Mouse (Mus musculus) liver, adult 2 months (tissue): ENCODE data around the gene Gm10354.
"Not testable (repeated sequence)": the region's sequence is repeated elsewhere in the genome, so short reads cannot be mapped to it uniquely, and the experiment has no call there.

ENCODE experiments used
- CTCF ChIP-seq: fragments of 200-500 bp; IDR thresholded peaks from 2 replicates; pipeline ENCODE4 v1.5.1; 2011; ENCODE audit warnings: low read depth, low read length, control low read depth
- POLR2A ChIP-seq: fragments of 200-500 bp; IDR thresholded peaks from 2 replicates; pipeline ENCODE4 v1.6.1; 2011; ENCODE audit warnings: low read length, control low read depth; ENCODE audit not compliant: insufficient read depth; ENCODE audit errors: extremely low read depth

GRCm38 (mm10) chr5:14952749-14953148 lies 26.0 kb downstream of the Gm10354 start:
- not testable (repeated sequence) for TF ChIP-seq POLR2A, CTCF
